Mouse (Mus musculus) CH12.LX (cell line): ENCODE results near the gene Ccn5.

ENCODE experiments used
- MAFK ChIP-seq: IDR thresholded peaks from 2 replicates; pipeline ENCODE4 v1.6.1; 2011; ENCODE audit warnings: low read length, improper control_type of control experiment; ENCODE audit not compliant: insufficient replicate concordance
- POLR2A ChIP-seq: IDR thresholded peaks from 2 replicates; pipeline ENCODE4 v1.6.1; 2011; ENCODE audit warnings: low read depth, mild to moderate bottlenecking, improper control_type of control experiment, low read length

GRCm38 (mm10) chr2:163787709-163788108 is 33.0 kb upstream of the Ccn5 start:
- no peak for TF ChIP-seq POLR2A
- no peak for TF ChIP-seq MAFK
